Mouse (Mus musculus) E14TG2a.4 (cell line): Measurements from ENCODE around the gene Xntrpc.

ENCODE experiments used
- CTCF ChIP-seq: conservative IDR thresholded peaks from 2 replicates; pipeline ENCODE4 v1.5.1; 2014; ENCODE audit warnings: low read length
- NANOG ChIP-seq: IDR thresholded peaks from 2 replicates; pipeline ENCODE4 v1.6.1; 2014; ENCODE audit warnings: borderline replicate concordance, low read length, mixed read lengths
- POU5F1 ChIP-seq: IDR thresholded peaks from 2 replicates; pipeline ENCODE4 v1.6.1; 2014; ENCODE audit warnings: low read length, borderline replicate concordance

DNA sequence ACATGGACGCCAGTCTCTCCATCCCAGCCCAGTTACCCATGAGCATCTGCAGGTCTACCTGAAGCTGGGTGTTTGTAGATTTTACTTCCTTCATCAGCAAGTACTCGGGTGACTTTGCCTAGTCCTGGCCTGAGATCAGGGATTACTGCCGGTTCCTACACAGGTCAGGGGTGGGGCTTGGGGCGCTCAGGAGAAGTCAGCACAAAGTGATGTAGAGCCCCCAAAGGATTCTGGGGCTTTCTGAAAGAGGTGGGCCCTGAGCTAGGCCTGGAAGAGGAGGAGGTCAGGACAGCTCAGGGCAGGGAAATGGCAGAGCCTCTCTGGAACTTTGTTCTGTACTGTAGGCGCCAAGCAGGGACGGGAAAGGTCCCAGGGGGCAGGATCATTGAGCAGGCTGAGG lies 37.2 kb downstream of the Xntrpc start:
- TF ChIP-seq CTCF (no peak), POU5F1 (no peak), NANOG (no peak)
